In genomic region chr6:48595278-48595677, GRCm38 (mm10) we compare ENCODE assay signal across 9 mouse cellular contexts. TPM values are rescaled to one million over a fixed set of nuclear protein-coding genes. Genes with fewer than 3 reads are reported as not detected.
DNase-seq lines count a peak whose midpoint lies in the region; ATAC-seq and TF ChIP-seq lines count a peak whose summit lies in the region.
"Had no signal": no experiment of that assay in that cellular context is flagged by ENCODE, and none has a peak within 500 bp of the region (broad histone marks: within the 10 kb centered on the region; RNA-seq: fewer than 3 reads in every experiment).

No protein-coding gene starts in this region.

- no peak for ATAC-seq in heart, embryonic 15.5 days (replicated peaks; ENCODE audit: insufficient number of reproducible peaks, insufficient read depth, low FRiP score, low read depth)
- ATAC-seq in hindbrain, embryonic 12.5 days (ENCODE audit: low FRiP score), result no peak
- ATAC-seq in liver, embryonic 14.5 days (ENCODE audit: insufficient read depth), result no peak
- no peak for ATAC-seq in megakaryocyte-erythroid progenitor cell, adult 5-6 weeks (replicated peaks; ENCODE audit: low FRiP score, low TSS enrichment, poor library complexity, severe bottlenecking)

- H3K9ac ChIP-seq in heart, embryonic 15.5 days, result 0 out of 2 replicates have a peak overlapping the region, but pooled peaks have one; percentile 78
- H3K9ac ChIP-seq in hindbrain, embryonic 12.5 days, result peak overlapping the region; percentile 90
- no peak overlapping the region for H3K9ac ChIP-seq in liver, embryonic 14.5 days (replicated peaks)

- no peak for TF ChIP-seq CTCF in cerebellum, adult 2 months (IDR thresholded peaks at IDR 0.05; ENCODE audit: borderline replicate concordance, insufficient read depth, low read depth, low read length)
- TF ChIP-seq CTCF in liver, embryonic 14.5 days (IDR thresholded peaks at IDR 0.05; ENCODE audit: low read depth), result no peak

- peak overlapping the region; percentile 77 for H3K4me3 ChIP-seq in heart, embryonic 15.5 days
- peak overlapping the region; percentile 79 for H3K4me3 ChIP-seq in cerebellum, adult 2 months (replicated peaks; ENCODE audit: insufficient read depth, low read depth, low read length)
- H3K4me3 ChIP-seq in hindbrain, embryonic 12.5 days, result peak overlapping the region; percentile 64; the same call in 1 of the 2 replicates
- H3K4me3 ChIP-seq in liver, embryonic 14.5 days (ENCODE audit: insufficient read depth in 1 of 2, low read depth in 2 of 2, low read length in 2 of 2), result no peak overlapping the region; a peak in 1 of 4 replicates

- H3K27me3 ChIP-seq in heart, embryonic 15.5 days, result no peaks in the 10 kb centered on the region
- H3K27me3 ChIP-seq in cerebellum, adult 2 months (ENCODE audit: control insufficient read depth, insufficient read depth, low read length), result no peaks in the 10 kb centered on the region
- H3K27me3 ChIP-seq in hindbrain, embryonic 12.5 days, result no peaks in the 10 kb centered on the region
- no peaks in the 10 kb centered on the region for H3K27me3 ChIP-seq in liver, embryonic 14.5 days (ENCODE audit: control insufficient read depth, insufficient read depth, low read length)
- H3K27me3 ChIP-seq: Patski had no signal

- H3K36me3 ChIP-seq in heart, embryonic 15.5 days, result peaks cover 42% of the 10 kb centered on the region
- H3K36me3 ChIP-seq in hindbrain, embryonic 12.5 days, result peaks cover 45% of the 10 kb centered on the region
- H3K36me3 ChIP-seq in liver, embryonic 14.5 days (replicated peaks; ENCODE audit: control insufficient read depth, insufficient read depth, low read depth), result no peaks in the 10 kb centered on the region; the same call in 1 of the 2 replicates

- H3K4me1 ChIP-seq in heart, embryonic 15.5 days (replicated peaks), result peaks cover 17% of the 10 kb centered on the region
- peaks cover 10% of the 10 kb centered on the region for H3K4me1 ChIP-seq in cerebellum, adult 2 months (ENCODE audit: control insufficient read depth, insufficient read depth, low read length)
- peaks cover 18% of the 10 kb centered on the region for H3K4me1 ChIP-seq in hindbrain, embryonic 12.5 days
- H3K4me1 ChIP-seq in liver, embryonic 14.5 days (replicated peaks; ENCODE audit: control insufficient read depth in 2 of 2, insufficient read depth in 2 of 2, low read length in 1 of 2), result 0 out of 4 replicates have a peak, but pooled peaks cover 0 to 3% of the 10 kb centered on the region in 2 experiments

- WGBS in heart, embryonic 15.5 days, result 50% methylated on average over 1 of the region's 1 CpGs
- WGBS in cerebellum, adult 2 months, result 27% methylated on average over 1 of the region's 1 CpGs
- WGBS in hindbrain, embryonic 12.5 days, result 59% methylated on average over 1 of the region's 1 CpGs
- WGBS in liver, embryonic 14.5 days (ENCODE audit: insufficient replicate concordance), result 27% methylated on average over 1 of the region's 1 CpGs

- H3K4me2 ChIP-seq in heart, embryonic 15.5 days, result peak overlapping the region; percentile 64
- peak overlapping the region; percentile 72 for H3K4me2 ChIP-seq in hindbrain, embryonic 12.5 days (replicated peaks)
- peak overlapping the region; percentile 66 for H3K4me2 ChIP-seq in liver, embryonic 14.5 days (ENCODE audit: low read depth)

- no peak for TF ChIP-seq POLR2A in cerebellum, adult 2 months (IDR thresholded peaks at IDR 0.05; ENCODE audit: borderline replicate concordance, insufficient read depth, low read length)

- no peak overlapping the region for H3K27ac ChIP-seq in heart, embryonic 15.5 days
- H3K27ac ChIP-seq in cerebellum, adult 2 months (ENCODE audit: insufficient read depth, low read length), result peak overlapping the region; percentile 20; the same call in 1 of the 2 replicates
- 0 out of 2 replicates have a peak overlapping the region, but pooled peaks have one; percentile 88 for H3K27ac ChIP-seq in hindbrain, embryonic 12.5 days
- H3K27ac ChIP-seq in liver, embryonic 14.5 days, result no peak overlapping the region

- peaks cover 3% of the 10 kb centered on the region; the same call in 1 of the 2 replicates for H3K9me3 ChIP-seq in heart, embryonic 15.5 days (replicated peaks)
- H3K9me3 ChIP-seq in hindbrain, embryonic 12.5 days (replicated peaks), result peaks cover 20% of the 10 kb centered on the region
- no peaks in the 10 kb centered on the region; the same call in 1 of the 2 replicates for H3K9me3 ChIP-seq in liver, embryonic 14.5 days (ENCODE audit: control insufficient read depth, low read length)

- TF ChIP-seq EP300 in liver, embryonic 14.5 days (IDR thresholded peaks at IDR 0.05; ENCODE audit: low read depth), result no peak

- no peak for DNase-seq in heart, adult 18-20 months
- peak; percentile 39 to 60 for DNase-seq in cerebellum, adult 2 months
- DNase-seq in liver, embryonic 14.5 days (ENCODE audit: low read depth in 3 of 3, low spot score in 3 of 3), result no peak
- DNase-seq in embryo, embryonic 9.5 days (ENCODE audit: extremely low spot score), result no peak
- DNase-seq in gastrocnemius, adult 18-20 months (ENCODE audit: low spot score), result no peak

RNA-seq across cellular contexts. Expression of gene Gm44965, which starts 1.5 kb away (rescaled TPM):
- polyA plus RNA-seq in heart, embryonic 15.5 days (2015; fragmentation: Nextera tagmentation; extraction: Ambion mirVana), result not detected in 2 replicates
- not detected for total RNA-seq in heart, adult 18-20 months (2021)
- not detected in 2 replicates for polyA plus RNA-seq in cerebellum, adult 2 months (2012; rRNA removed)
- not detected in 2 replicates for polyA plus RNA-seq in hindbrain, embryonic 12.5 days (2016; fragmentation: Nextera tagmentation; extraction: Ambion mirVana)
- not detected in 2 replicates for polyA plus RNA-seq in liver, embryonic 14.5 days (2012; rRNA removed)
- polyA plus RNA-seq in liver, embryonic 14.5 days (2014; fragmentation: Nextera tagmentation; extraction: Ambion mirVana), result not detected in 2 replicates
- not detected in 2 replicates for total RNA-seq in megakaryocyte-erythroid progenitor cell, adult 5-6 weeks (2014; fragmentation: Nextera tagmentation)
- not detected in 2 replicates for total RNA-seq in megakaryocyte-erythroid progenitor cell, adult 5-6 weeks (2017)
- not detected for total RNA-seq in gastrocnemius, adult 18-20 months (2021)

RNA-seq across cellular contexts. Expression of gene Repin1, which starts 1.6 kb away (rescaled TPM):
- 23.4 and 28.1 TPM in 2 replicates for polyA plus RNA-seq in heart, embryonic 15.5 days (2015; fragmentation: Nextera tagmentation; extraction: Ambion mirVana)
- total RNA-seq in heart, adult 18-20 months (2021), result 10 to 100 TPM; 32.3 to 32.9 TPM
- polyA plus RNA-seq in cerebellum, adult 2 months (2012; rRNA removed), result 98.5 and 109 TPM in 2 replicates
- polyA plus RNA-seq in hindbrain, embryonic 12.5 days (2016; fragmentation: Nextera tagmentation; extraction: Ambion mirVana), result 43.1 and 43.9 TPM in 2 replicates
- polyA plus RNA-seq in liver, embryonic 14.5 days (2012; rRNA removed), result 7.1 and 7.3 TPM in 2 replicates
- polyA plus RNA-seq in liver, embryonic 14.5 days (2014; fragmentation: Nextera tagmentation; extraction: Ambion mirVana), result 6.3 and 6.5 TPM in 2 replicates
- total RNA-seq in megakaryocyte-erythroid progenitor cell, adult 5-6 weeks (2014; fragmentation: Nextera tagmentation), result 9.7 and 17.1 TPM in 2 replicates
- 9.8 and 14.7 TPM in 2 replicates for total RNA-seq in megakaryocyte-erythroid progenitor cell, adult 5-6 weeks (2017)
- 10 to 100 TPM; 30.6 to 31.9 TPM for total RNA-seq in gastrocnemius, adult 18-20 months (2021)

RNA-seq across cellular contexts. Expression of gene Gm45021, which starts 5.9 kb away (rescaled TPM):
- polyA plus RNA-seq in heart, embryonic 15.5 days (2015; fragmentation: Nextera tagmentation; extraction: Ambion mirVana), result 0.70 TPM in 1 of 2 replicates, not detected in the other
- total RNA-seq in heart, adult 18-20 months (2021), result not detected
- not detected in 2 replicates for polyA plus RNA-seq in cerebellum, adult 2 months (2012; rRNA removed)
- polyA plus RNA-seq in hindbrain, embryonic 12.5 days (2016; fragmentation: Nextera tagmentation; extraction: Ambion mirVana), result not detected in 2 replicates
- polyA plus RNA-seq in liver, embryonic 14.5 days (2012; rRNA removed), result not detected in 2 replicates
- not detected in 2 replicates for polyA plus RNA-seq in liver, embryonic 14.5 days (2014; fragmentation: Nextera tagmentation; extraction: Ambion mirVana)
- not detected in 2 replicates for total RNA-seq in megakaryocyte-erythroid progenitor cell, adult 5-6 weeks (2014; fragmentation: Nextera tagmentation)
- total RNA-seq in megakaryocyte-erythroid progenitor cell, adult 5-6 weeks (2017), result not detected in 2 replicates
- not detected for total RNA-seq in gastrocnemius, adult 18-20 months (2021)
- polyA plus RNA-seq: Patski had no signal

RNA-seq across cellular contexts. Expression of gene Zfp775, which starts 6.6 kb away (rescaled TPM):
- 5.7 and 7.3 TPM in 2 replicates for polyA plus RNA-seq in heart, embryonic 15.5 days (2015; fragmentation: Nextera tagmentation; extraction: Ambion mirVana)
- 10 to 100 TPM; 11.8 to 12.3 TPM for total RNA-seq in heart, adult 18-20 months (2021)
- polyA plus RNA-seq in cerebellum, adult 2 months (2012; rRNA removed), result 7.4 and 7.6 TPM in 2 replicates
- polyA plus RNA-seq in hindbrain, embryonic 12.5 days (2016; fragmentation: Nextera tagmentation; extraction: Ambion mirVana), result 12.7 and 14.6 TPM in 2 replicates
- polyA plus RNA-seq in liver, embryonic 14.5 days (2012; rRNA removed), result 1.0 TPM in 2 replicates
- 1.4 and 1.7 TPM in 2 replicates for polyA plus RNA-seq in liver, embryonic 14.5 days (2014; fragmentation: Nextera tagmentation; extraction: Ambion mirVana)
- 1.7 and 1.9 TPM in 2 replicates for total RNA-seq in megakaryocyte-erythroid progenitor cell, adult 5-6 weeks (2014; fragmentation: Nextera tagmentation)
- total RNA-seq in megakaryocyte-erythroid progenitor cell, adult 5-6 weeks (2017), result 2.0 and 3.0 TPM in 2 replicates
- total RNA-seq in gastrocnemius, adult 18-20 months (2021), result 1 to 10 TPM; 8.8 TPM

RNA-seq across cellular contexts. Expression of gene Rarres2, which starts 22.7 kb away (rescaled TPM):
- polyA plus RNA-seq in heart, embryonic 15.5 days (2015; fragmentation: Nextera tagmentation; extraction: Ambion mirVana), result 50.4 and 53.8 TPM in 2 replicates
- total RNA-seq in heart, adult 18-20 months (2021), result 10 to 100 TPM; 60.1 to 86.3 TPM
- 13.7 and 21.6 TPM in 2 replicates for polyA plus RNA-seq in cerebellum, adult 2 months (2012; rRNA removed)
- polyA plus RNA-seq in hindbrain, embryonic 12.5 days (2016; fragmentation: Nextera tagmentation; extraction: Ambion mirVana), result 1.8 and 3.3 TPM in 2 replicates
- polyA plus RNA-seq in liver, embryonic 14.5 days (2012; rRNA removed), result 11.3 and 12.0 TPM in 2 replicates
- 16.3 and 20.0 TPM in 2 replicates for polyA plus RNA-seq in liver, embryonic 14.5 days (2014; fragmentation: Nextera tagmentation; extraction: Ambion mirVana)
- total RNA-seq in megakaryocyte-erythroid progenitor cell, adult 5-6 weeks (2014; fragmentation: Nextera tagmentation), result not detected in 2 replicates
- 0.05 TPM in 1 of 2 replicates, not detected in the other for total RNA-seq in megakaryocyte-erythroid progenitor cell, adult 5-6 weeks (2017)
- 10 to 100 TPM; 14.6 to 24.8 TPM for total RNA-seq in gastrocnemius, adult 18-20 months (2021)

Comparison
In these comparisons a context has a peak if more than half of its experiments do, and no peak if none do; other contexts are left out.
1. H3K27ac ChIP-seq: peak in cerebellum, adult 2 months (single experiment) and hindbrain, embryonic 12.5 days (single experiment); none in heart, embryonic 15.5 days (single experiment) and liver, embryonic 14.5 days (single experiment).
2. H3K4me3 ChIP-seq: peak in heart, embryonic 15.5 days (single experiment), cerebellum, adult 2 months (single experiment) and hindbrain, embryonic 12.5 days (single experiment); none in liver, embryonic 14.5 days (0 of 2).
3. DNase-seq: peak in cerebellum, adult 2 months (2 of 2); none in heart, adult 18-20 months (0 of 2), liver, embryonic 14.5 days (0 of 3), embryo, embryonic 9.5 days (single experiment) and gastrocnemius, adult 18-20 months (single experiment).
4. Peak in every context shown above with its lines, with median percentiles within 50 percentile points of each other: H3K4me2 ChIP-seq.